Mouse (Mus musculus) brain, embryonic 14.5 days (tissue): ENCODE measurements around the gene Irgq.

Source experiments
- CTCF ChIP-seq: fragments of 200-500 bp; IDR thresholded peaks from 2 replicates; pipeline ENCODE4 v1.5.1; 2012; ENCODE audit warnings: inconsistent platforms, mild to moderate bottlenecking, moderate library complexity, borderline replicate concordance; ENCODE audit not compliant: insufficient read depth, insufficient read length; ENCODE audit errors: extremely low read depth
- POLR2A ChIP-seq: fragments of 200-500 bp; IDR thresholded peaks from 2 replicates; pipeline ENCODE4 v1.6.1; 2012; ENCODE audit warnings: mild to moderate bottlenecking, inconsistent platforms, borderline replicate concordance; ENCODE audit not compliant: poor library complexity, insufficient read depth, insufficient read length, severe bottlenecking; ENCODE audit errors: extremely low read depth

GRCm38 (mm10) chr7:24584876-24585275 lies 54.4 kb downstream of the Irgq start:
- TF ChIP-seq CTCF: no peak
- no peak for TF ChIP-seq POLR2A
